Mouse (Mus musculus) midbrain, embryonic 16.5 days (tissue): ENCODE measurements around the gene Sox30. TPM values are rescaled to one million over a fixed set of nuclear protein-coding genes. Genes with fewer than 3 reads are reported as not detected.

Experiments used
- ATAC-seq: fragments of 200-750 bp; cut with Nextera tagmentation; 2 replicates; pipeline ENCODE4 v1.8.0; 2017; ENCODE audit warnings: moderate TSS enrichment
- H3K27ac ChIP-seq: fragments of 300-500 bp; sonication (generic); 2 replicates; pipeline ENCODE4 v1.5.1; 2014; ENCODE audit warnings: mild to moderate bottlenecking, low read length, mixed read lengths
- H3K27me3 ChIP-seq: fragments of 300-500 bp; sonication (generic); 2 replicates; pipeline ENCODE4 v1.6.1; 2014; ENCODE audit warnings: low read depth, low read length, mixed read lengths; ENCODE audit not compliant: control insufficient read depth, insufficient read depth
- H3K36me3 ChIP-seq: fragments of 300-500 bp; sonication (generic); 2 replicates; pipeline ENCODE4 v1.6.1; 2014; ENCODE audit warnings: mild to moderate bottlenecking, low read length, moderate library complexity, mixed read lengths; ENCODE audit not compliant: control insufficient read depth, insufficient read depth
- H3K4me1 ChIP-seq: fragments of 300-500 bp; sonication (generic); 2 replicates; pipeline ENCODE4 v1.6.1; 2014; ENCODE audit warnings: mild to moderate bottlenecking, low read length, mixed read lengths; ENCODE audit not compliant: control insufficient read depth, insufficient read depth
- H3K4me2 ChIP-seq: fragments of 300-500 bp; sonication (generic); 2 replicates; pipeline ENCODE4 v1.6.1; 2014; ENCODE audit warnings: mild to moderate bottlenecking, low read length, mixed read lengths
- H3K4me3 ChIP-seq: fragments of 300-500 bp; sonication (generic); 2 replicates; pipeline ENCODE4 v1.5.1; 2014; ENCODE audit warnings: low read depth, mild to moderate bottlenecking, low read length, moderate library complexity, mixed read lengths
- H3K9ac ChIP-seq: fragments of 300-500 bp; sonication (generic); 2 replicates; pipeline ENCODE4 v1.6.1; 2014; ENCODE audit warnings: low read depth, low read length, mixed read lengths
- H3K9me3 ChIP-seq: fragments of 300-500 bp; sonication (generic); replicated peaks from 2 replicates; pipeline ENCODE4 v1.6.1; 2014; ENCODE audit warnings: mild to moderate bottlenecking, low read length, mixed read lengths; ENCODE audit not compliant: control insufficient read depth, poor library complexity, severe bottlenecking
- WGBS: fragments of 180-500 bp; shearing (Covaris S2); extraction: QIAGEN DNeasy Blood & Tissue Kit; methylation state at CpG from one replicate; pipeline ENCODE4 v1.1.7; 2014; 5-methylcytosine and 5-hydroxymethylcytosine counted together
- polyA plus RNA-seq: library from polyadenylated mRNA; unstranded; fragments of >200 nt; fragmentation: Nextera tagmentation; extraction: Ambion mirVana; gene quantifications from 2 replicates; pipeline ENCODE4 v1.2.1, GENCODE M21; 2015

Sox30 gene
- polyA plus RNA-seq, 1 experiment from 2014 or later: 0.08 TPM

DNA sequence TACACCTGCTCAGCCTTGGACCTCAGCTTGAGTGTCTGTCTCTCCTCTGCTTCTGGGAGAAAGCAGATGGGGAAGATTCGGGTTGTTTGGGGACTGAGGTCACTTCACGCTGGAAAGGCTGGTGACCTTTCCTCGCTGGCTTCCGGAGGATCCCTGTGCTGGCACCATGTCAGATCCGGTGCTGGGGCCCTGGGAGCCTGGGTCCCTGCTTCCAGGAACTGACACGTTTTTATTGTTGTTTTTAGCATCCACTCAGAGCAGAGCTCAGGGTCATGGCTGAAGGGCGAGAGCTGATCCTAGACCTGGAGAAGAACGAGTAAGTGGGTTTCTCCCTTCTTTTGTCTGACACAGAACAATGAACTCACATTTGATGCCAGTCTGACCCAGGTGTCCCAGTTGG, 84.7 kb downstream of the Sox30 start:
- Histone ChIP-seq H3K27ac (peak overlapping the region; percentile 53; the same call in 1 of the 2 replicates), H3K36me3 (no peaks in the 10 kb centered on the region), H3K4me3 (no peak overlapping the region), H3K27me3 (no peaks in the 10 kb centered on the region), H3K9ac (no peak overlapping the region), H3K4me1 (peaks cover 17% of the 10 kb centered on the region), H3K9me3 (no peaks in the 10 kb centered on the region), H3K4me2 (no peak overlapping the region)
- no peak for ATAC-seq
- WGBS: 58% methylated on average over 8 of the region's 8 CpGs

- H3K9me3 ChIP-seq: no peaks in the 10 kb centered on the region
- peak; percentile 59; the same call in 1 of the 2 replicates for ATAC-seq
- H3K4me3 ChIP-seq: no peak overlapping the region
- WGBS: 46% methylated on average over 21 of the region's 21 CpGs
- H3K27ac ChIP-seq: peak overlapping the region; percentile 53; the same call in 1 of the 2 replicates
- no peak overlapping the region for H3K9ac ChIP-seq
- no peaks in the 10 kb centered on the region for H3K27me3 ChIP-seq
- peaks cover 21% of the 10 kb centered on the region for H3K4me1 ChIP-seq
- H3K4me2 ChIP-seq: no peak overlapping the region
- no peaks in the 10 kb centered on the region for H3K36me3 ChIP-seq
Measured at GRCm38 (mm10) chr11:46065201-46066011, 85.3 kb downstream of the Sox30 start.

Other genes with a start within 250 kb of the Sox30 start
- 38.7 and 42.6 TPM in 2 replicates for gene Clint1, start 128.3 kb upstream of the Sox30 start, polyA plus RNA-seq
- 25.1 and 26.3 TPM in 2 replicates for gene Lsm11, start 35.4 kb upstream of the Sox30 start, polyA plus RNA-seq
- gene Thg1l, start 24.8 kb upstream of the Sox30 start, polyA plus RNA-seq: 9.3 and 10.0 TPM in 2 replicates
- gene Gm12166, start 72.0 kb downstream of the Sox30 start, polyA plus RNA-seq: 4.7 and 7.1 TPM in 2 replicates
- gene Adam19, start 75.7 kb downstream of the Sox30 start, polyA plus RNA-seq: 9.0 and 10.1 TPM in 2 replicates
- 0.15 and 0.52 TPM in 2 replicates for gene Nipal4, start 186.2 kb downstream of the Sox30 start, polyA plus RNA-seq